Mouse (Mus musculus) cerebellum, adult 2 months (tissue): ENCODE measurements around the gene Bach1. TPM values are rescaled to one million over a fixed set of nuclear protein-coding genes. Genes with fewer than 3 reads are reported as not detected.
"Not testable (repeated sequence)": the region's sequence is repeated elsewhere in the genome, so short reads cannot be mapped to it uniquely, and the experiment has no call there.

Source experiments
- DNase-seq, 2 experiments: peaks; one replicate each; pipeline ENCODE4 v3.0.0; 2021
- H3K27ac ChIP-seq: fragments of 200-500 bp; 2 replicates; pipeline ENCODE4 v1.5.1; 2012; ENCODE audit warnings: low read length, control low read depth, inconsistent platforms; ENCODE audit not compliant: insufficient read depth
- H3K27me3 ChIP-seq: fragments of 200-500 bp; 2 replicates; pipeline ENCODE4 v1.6.1; 2012; ENCODE audit warnings: inconsistent platforms, mild to moderate bottlenecking, low read length, moderate library complexity; ENCODE audit not compliant: control insufficient read depth, insufficient read depth
- H3K4me1 ChIP-seq: fragments of 200-500 bp; 2 replicates; pipeline ENCODE4 v1.6.1; 2011; ENCODE audit warnings: low read length; ENCODE audit not compliant: control insufficient read depth, insufficient read depth
- H3K4me3 ChIP-seq: fragments of 200-500 bp; replicated peaks from 2 replicates; pipeline ENCODE3; 2011; ENCODE audit warnings: mild to moderate bottlenecking, low read depth, low read length, control low read depth; ENCODE audit not compliant: insufficient read depth
- CTCF ChIP-seq: fragments of 200-500 bp; IDR thresholded peaks from 2 replicates; pipeline ENCODE4 v1.5.1; 2011; ENCODE audit warnings: low read depth, mild to moderate bottlenecking, control low read depth, low read length, moderate library complexity, borderline replicate concordance; ENCODE audit not compliant: insufficient read depth
- POLR2A ChIP-seq: fragments of 200-500 bp; IDR thresholded peaks from 2 replicates; pipeline ENCODE4 v1.6.1; 2011; ENCODE audit warnings: low read length, control low read depth, borderline replicate concordance; ENCODE audit not compliant: insufficient read depth
- WGBS: fragments of 180-500 bp; shearing (Covaris S2); methylation state at CpG from one replicate; pipeline ENCODE4 v1.1.7; 2018; 5-methylcytosine and 5-hydroxymethylcytosine counted together
- polyA plus RNA-seq: library from polyadenylated mRNA; depleted of rRNA; stranded (reverse); fragments of >200 nt; gene quantifications from 2 replicates; pipeline ENCODE4 v1.2.3, GENCODE M21; 2012

Gene Bach1
- polyA plus RNA-seq, 1 experiment, result 8.5 TPM

- Histone ChIP-seq H3K4me1 (no peaks in the 10 kb centered on the region), H3K27me3 (no peaks in the 10 kb centered on the region), H3K27ac (no peak overlapping the region), H3K4me3 (no peak overlapping the region)
- no peak for DNase-seq
- TF ChIP-seq CTCF (no peak), POLR2A (no peak)
- WGBS, result 90% methylated on average over 1 of the region's 1 CpGs
These were observed 12.3 kb upstream of the Bach1 start for GRCm38 (mm10) chr16:87686458-87686857.

GRCm38 (mm10) chr16:87687346-87687745, 11.4 kb upstream of the Bach1 start:
- Histone ChIP-seq H3K4me3 (no peak overlapping the region), H3K4me1 (no peaks in the 10 kb centered on the region), H3K27ac (no peak overlapping the region), H3K27me3 (no peaks in the 10 kb centered on the region)
- DNase-seq, result no peak
- no peak for TF ChIP-seq POLR2A
- TF ChIP-seq CTCF, result no peak
- 77% methylated on average over 3 of the region's 3 CpGs for WGBS

DNA sequence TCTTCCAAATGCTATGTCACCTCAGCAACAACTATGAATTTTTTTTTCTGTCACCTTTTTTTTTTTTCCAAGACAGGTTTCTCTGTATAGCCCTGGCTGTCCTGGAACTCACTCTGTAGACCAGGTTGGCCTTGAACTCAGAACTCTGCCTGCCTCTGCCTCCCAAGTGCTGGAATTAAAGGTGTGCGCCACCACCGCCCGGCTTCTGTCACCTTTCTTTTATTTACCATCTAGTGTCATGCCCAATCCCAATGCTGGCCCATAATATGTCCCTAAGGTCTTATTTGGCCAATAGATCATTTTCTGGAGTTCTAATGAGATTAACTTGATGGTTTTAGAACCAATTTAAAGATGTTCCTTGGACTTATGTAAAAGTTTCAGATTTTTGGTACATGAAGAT, 10.4 kb upstream of the Bach1 start:
- WGBS, result 98% methylated on average over 3 of the region's 3 CpGs

GRCm38 (mm10) chr16:87688823-87689222, 9.9 kb upstream of the Bach1 start:
- H3K27me3 ChIP-seq, DNase-seq, H3K4me1 ChIP-seq, H3K4me3 ChIP-seq, H3K27ac ChIP-seq: not testable (repeated sequence)
- WGBS, result 80% methylated on average over 7 of the region's 7 CpGs

More for the DNA sequence above, 10.4 kb upstream of the Bach1 start:
- DNase-seq, H3K27ac ChIP-seq, H3K4me1 ChIP-seq, H3K4me3 ChIP-seq, H3K27me3 ChIP-seq: not testable (repeated sequence)

DNA sequence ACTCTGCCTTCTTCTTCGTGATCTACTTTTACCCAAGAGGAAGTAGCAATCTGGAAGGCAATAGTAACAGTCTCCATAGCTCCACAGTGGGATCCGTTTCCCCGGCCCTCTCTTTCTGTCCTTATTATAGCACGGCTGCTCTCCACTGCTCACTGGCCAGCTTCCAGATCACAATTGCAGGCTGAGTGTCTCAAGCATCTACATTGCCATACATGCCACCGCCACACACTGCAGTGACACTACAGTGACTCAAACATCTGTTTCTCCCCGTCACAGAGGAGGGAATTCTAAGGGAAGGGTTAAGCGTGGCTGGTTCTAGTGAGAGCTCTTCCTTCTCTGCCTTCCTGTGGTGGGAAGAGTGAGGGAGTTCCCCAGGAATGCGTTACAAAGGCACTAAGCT, 9.5 kb upstream of the Bach1 start:
- Histone ChIP-seq H3K27ac (no peak overlapping the region), H3K27me3 (no peaks in the 10 kb centered on the region), H3K4me1 (no peaks in the 10 kb centered on the region), H3K4me3 (no peak overlapping the region)
- no peak for DNase-seq
- TF ChIP-seq POLR2A, result no peak
- TF ChIP-seq CTCF, result no peak
- 36% methylated on average over 8 of the region's 8 CpGs for WGBS

DNA sequence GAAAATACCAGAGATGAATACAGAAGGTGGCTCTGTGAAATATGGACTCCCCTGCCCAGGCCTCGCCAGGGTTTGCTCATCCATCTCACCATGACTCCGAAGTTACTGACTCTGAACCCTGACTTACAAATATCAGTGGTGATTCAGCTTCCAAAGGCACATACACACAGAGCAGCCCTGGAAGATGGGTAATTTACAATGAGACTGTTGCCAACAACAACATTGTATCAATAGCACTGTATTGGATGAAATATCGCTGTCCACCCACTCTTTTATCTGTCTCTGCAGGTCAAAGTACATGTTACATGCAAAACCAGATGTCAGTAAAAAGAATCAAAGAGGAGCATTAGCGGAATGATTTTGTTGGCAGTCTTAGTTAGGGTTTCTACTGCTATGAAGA, 8.2 kb upstream of the Bach1 start:
- H3K4me1 ChIP-seq, result no peaks in the 10 kb centered on the region
- H3K4me3 ChIP-seq, result no peak overlapping the region
- H3K27ac ChIP-seq, result no peak overlapping the region
- no peaks in the 10 kb centered on the region for H3K27me3 ChIP-seq
- no peak for DNase-seq
- TF ChIP-seq CTCF, result no peak
- TF ChIP-seq POLR2A, result no peak
- WGBS, result 90% methylated on average over 4 of the region's 4 CpGs

DNA sequence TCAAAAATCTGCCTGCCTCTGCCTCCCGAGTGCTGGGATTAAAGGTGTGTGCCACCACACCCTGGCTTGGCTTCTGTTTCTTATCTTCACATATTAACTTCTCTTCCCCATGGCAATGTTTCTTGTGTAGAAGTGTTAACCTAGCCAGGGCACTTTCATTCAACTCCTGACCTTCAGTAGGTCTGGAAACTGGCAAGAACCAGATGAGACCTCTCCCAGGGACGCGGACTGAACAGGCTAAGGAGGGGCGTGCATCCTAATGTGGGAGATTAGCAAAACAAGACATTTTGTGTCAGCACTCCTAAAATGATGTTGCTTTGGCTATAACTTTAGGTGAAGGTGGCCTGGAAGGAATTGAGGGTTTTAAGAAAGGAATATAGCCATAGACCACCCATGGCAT, 7.6 kb upstream of the Bach1 start:
- Histone ChIP-seq H3K4me3 (no peak overlapping the region), H3K4me1 (no peaks in the 10 kb centered on the region), H3K27ac (no peak overlapping the region), H3K27me3 (no peaks in the 10 kb centered on the region)
- WGBS, result 94% methylated on average over 4 of the region's 4 CpGs
- no peak for DNase-seq
- TF ChIP-seq POLR2A (no peak), CTCF (no peak)

DNA sequence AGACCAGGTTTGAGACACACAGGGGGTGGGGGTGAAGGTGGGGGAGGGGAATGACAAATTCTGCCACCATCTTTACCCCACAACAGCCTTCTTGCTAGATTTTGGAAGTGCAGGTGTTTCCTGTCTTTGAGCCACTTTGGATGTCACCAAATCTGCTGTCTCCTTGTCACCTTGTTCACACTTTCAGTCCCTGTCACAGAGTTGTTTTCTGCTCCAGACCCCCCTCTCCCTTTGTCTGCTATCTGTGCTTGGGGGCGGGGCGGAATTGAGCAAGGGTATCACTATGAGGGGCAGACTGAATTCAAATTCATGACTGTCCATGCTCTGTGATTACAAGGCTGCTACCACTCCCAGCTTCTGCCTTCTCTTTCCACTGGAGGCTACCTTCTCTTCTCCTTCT, 6.2 kb upstream of the Bach1 start:
- no peaks in the 10 kb centered on the region for H3K27me3 ChIP-seq
- 88% methylated on average over 2 of the region's 2 CpGs for WGBS
- H3K27ac ChIP-seq, result no peak overlapping the region

More for the DNA sequence above, 6.2 kb upstream of the Bach1 start:
- H3K4me3 ChIP-seq, result no peak overlapping the region
- H3K4me1 ChIP-seq, result no peaks in the 10 kb centered on the region
- no peak for DNase-seq
- TF ChIP-seq CTCF (no peak), POLR2A (no peak)
